Mouse (Mus musculus) thymus, postnatal 36 days (tissue): ENCODE results near the gene 3110009E18Rik.
A peak's percentile ranks its signal among the peaks of the same experiment; 100 is the strongest.

Experiments used
- DNase-seq, 2 experiments: peaks; one replicate each; pipeline ENCODE4 v3.0.0; 2022; ENCODE audit warnings: mixed read lengths in 2 of 2

The 3110009E18Rik gene

GRCm38 (mm10) chr1:120105556-120105959 is 15.4 kb upstream of the 3110009E18Rik start:
- DNase-seq, result no peak

GRCm38 (mm10) chr1:120109741-120110432 is 11.1 kb upstream of the 3110009E18Rik start:
- DNase-seq, result no peak

GRCm38 (mm10) chr1:120111766-120112165 is 9.2 kb upstream of the 3110009E18Rik start:
- no peak for DNase-seq

GRCm38 (mm10) chr1:120112251-120113187 is 8.5 kb upstream of the 3110009E18Rik start:
- no peak for DNase-seq

- no peak for DNase-seq
These were observed 5.3 kb upstream of the 3110009E18Rik start for GRCm38 (mm10) chr1:120115671-120116081.

- DNase-seq, result no peak
These were observed 4.9 kb upstream of the 3110009E18Rik start for GRCm38 (mm10) chr1:120116106-120116505.

- DNase-seq, result no peak
These were observed 2.1 kb upstream of the 3110009E18Rik start for GRCm38 (mm10) chr1:120118854-120119253.

- DNase-seq, result no peak
These were observed 1.6 kb upstream of the 3110009E18Rik start for GRCm38 (mm10) chr1:120119389-120119788.

- DNase-seq, result peak in 1 of 2 experiments; percentile 27
These were observed 632 bp upstream of the 3110009E18Rik start for GRCm38 (mm10) chr1:120120141-120120968.

GRCm38 (mm10) chr1:120121930-120122530 is 1.0 kb downstream of the 3110009E18Rik start:
- no peak for DNase-seq

- DNase-seq, result no peak
These were observed 1.8 kb downstream of the 3110009E18Rik start for GRCm38 (mm10) chr1:120122634-120123383.

GRCm38 (mm10) chr1:120124839-120125238 is 3.9 kb downstream of the 3110009E18Rik start:
- DNase-seq, result no peak

- no peak for DNase-seq
These were observed 4.5 kb downstream of the 3110009E18Rik start for GRCm38 (mm10) chr1:120125471-120125870.

GRCm38 (mm10) chr1:120126318-120126717 is 5.3 kb downstream of the 3110009E18Rik start:
- no peak for DNase-seq

GRCm38 (mm10) chr1:120132376-120132775 is 11.4 kb downstream of the 3110009E18Rik start:
- DNase-seq, result no peak

GRCm38 (mm10) chr1:120135934-120136786 is 15.2 kb downstream of the 3110009E18Rik start:
- no peak for DNase-seq

- no peak for DNase-seq
These were observed 18.0 kb downstream of the 3110009E18Rik start for GRCm38 (mm10) chr1:120138923-120139540.

GRCm38 (mm10) chr1:120140144-120140693 is 19.2 kb downstream of the 3110009E18Rik start:
- no peak for DNase-seq

GRCm38 (mm10) chr1:120142551-120142950 is 21.6 kb downstream of the 3110009E18Rik start:
- DNase-seq, result no peak
